13 mouse cellular contexts compared by ENCODE assay signal in the genomic region with DNA sequence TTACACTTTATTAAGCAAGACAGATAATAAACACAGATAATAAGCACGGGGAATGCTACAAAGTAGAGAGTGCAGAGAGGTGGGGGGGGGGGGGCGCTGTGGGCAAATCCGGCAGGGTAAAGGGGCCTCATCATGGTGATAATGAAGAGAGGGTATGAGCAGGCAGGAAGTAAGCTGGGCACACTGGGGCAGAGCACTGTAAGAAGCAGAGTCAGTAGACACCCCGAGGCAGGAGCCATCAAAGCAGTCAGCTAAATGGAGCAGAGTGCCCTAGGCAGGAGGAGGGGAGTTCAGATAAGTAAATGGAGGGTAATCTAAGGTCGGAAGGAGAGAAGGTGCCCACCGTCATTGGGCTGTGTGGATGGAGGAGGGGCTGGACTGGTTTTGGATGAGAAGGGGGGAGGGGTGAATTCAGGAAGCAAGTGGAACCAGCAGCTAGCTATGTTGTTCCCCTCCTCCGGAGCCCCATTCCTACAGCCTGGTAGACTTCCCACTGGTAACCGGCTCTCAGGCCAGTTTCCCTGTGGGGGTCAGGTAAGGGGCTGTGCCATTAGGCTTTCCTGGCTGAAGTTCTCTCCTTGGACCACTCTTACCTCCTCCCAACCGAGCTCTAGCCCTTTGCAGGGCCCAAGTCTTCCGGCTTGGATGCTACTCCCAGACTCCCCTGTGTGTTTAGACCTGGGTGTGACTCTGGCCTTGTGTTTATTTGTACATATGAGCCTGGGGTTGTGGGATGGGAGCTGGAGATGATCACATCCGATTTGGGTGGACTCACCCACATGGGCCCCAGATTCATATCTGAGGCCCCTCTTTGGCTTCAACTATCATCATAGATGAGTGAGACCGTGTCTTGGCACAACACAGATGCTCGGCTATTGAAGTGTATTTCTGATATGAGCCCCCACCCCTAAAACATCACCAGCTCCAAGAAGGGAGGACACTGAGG. TPM values are rescaled to one million over a fixed set of nuclear protein-coding genes. Genes with fewer than 3 reads are reported as not detected.
DNase-seq lines count a peak whose midpoint lies in the region; ATAC-seq and TF ChIP-seq lines count a peak whose summit lies in the region.
"Had no signal": no experiment of that assay in that cellular context is flagged by ENCODE, and none has a peak within 500 bp of the region (broad histone marks: within the 10 kb centered on the region; RNA-seq: fewer than 3 reads in every experiment).

No protein-coding gene starts in this region.

- H3K27ac ChIP-seq in lung, embryonic 14.5 days (ENCODE audit: low read depth): peak overlapping the region; percentile 78
- H3K27ac ChIP-seq in thymus, adult 2 months (ENCODE audit: control insufficient read depth, insufficient read depth, low read length): no peak overlapping the region
- H3K27ac ChIP-seq in intestine, postnatal 0 days (ENCODE audit: low read depth, low read length): no peak overlapping the region
- H3K27ac ChIP-seq: forebrain, embryonic 13.5 days; hindbrain, postnatal 0 days; liver, embryonic 13.5 days had no signal

- peaks cover 20% of the 10 kb centered on the region for H3K27me3 ChIP-seq in lung, embryonic 14.5 days (ENCODE audit: insufficient read depth, low read length)
- peaks cover 18% of the 10 kb centered on the region for H3K27me3 ChIP-seq in thymus, adult 2 months (ENCODE audit: control insufficient read depth, insufficient read depth, low read length)
- H3K27me3 ChIP-seq in intestine, postnatal 0 days (replicated peaks; ENCODE audit: control insufficient read depth, insufficient read depth, low read length): peaks cover 52% of the 10 kb centered on the region

- no peaks in the 10 kb centered on the region for H3K36me3 ChIP-seq in lung, embryonic 14.5 days (ENCODE audit: insufficient read depth)
- no peaks in the 10 kb centered on the region for H3K36me3 ChIP-seq in thymus, adult 2 months (ENCODE audit: control insufficient read depth, insufficient read depth, low read length)
- H3K36me3 ChIP-seq in intestine, postnatal 0 days (ENCODE audit: control insufficient read depth, insufficient read depth): no peaks in the 10 kb centered on the region
- H3K36me3 ChIP-seq: liver, embryonic 13.5 days had no signal

- H3K9me3 ChIP-seq in lung, embryonic 14.5 days (ENCODE audit: low read depth, low read length): no peaks in the 10 kb centered on the region
- H3K9me3 ChIP-seq in intestine, postnatal 0 days (ENCODE audit: control insufficient read depth): no peaks in the 10 kb centered on the region
- H3K9me3 ChIP-seq: forebrain, embryonic 13.5 days; liver, embryonic 13.5 days had no signal

- no peak overlapping the region for H3K9ac ChIP-seq in lung, embryonic 14.5 days
- no peak overlapping the region for H3K9ac ChIP-seq in intestine, postnatal 0 days (ENCODE audit: low read depth, low read length)
- H3K9ac ChIP-seq: liver, embryonic 13.5 days had no signal

- 15% methylated on average over 13 of the region's 13 CpGs for WGBS in lung, embryonic 14.5 days
- WGBS in thymus, adult 2 months: 44% methylated on average over 13 of the region's 13 CpGs
- 34% methylated on average over 12 of the region's 13 CpGs for WGBS in intestine, postnatal 0 days

- no peak overlapping the region for H3K4me3 ChIP-seq in lung, embryonic 14.5 days (ENCODE audit: low read depth, low read length)
- H3K4me3 ChIP-seq in thymus, adult 2 months (ENCODE audit: control insufficient read depth, insufficient read depth, low read length): no peak overlapping the region
- no peak overlapping the region for H3K4me3 ChIP-seq in intestine, postnatal 0 days (ENCODE audit: low read depth, low read length)
- H3K4me3 ChIP-seq: forebrain, embryonic 13.5 days; liver, embryonic 13.5 days had no signal

- H3K4me2 ChIP-seq in lung, embryonic 14.5 days: peak overlapping the region; percentile 21; the same call in 1 of the 2 replicates
- H3K4me2 ChIP-seq in intestine, postnatal 0 days (replicated peaks; ENCODE audit: low read depth): no peak overlapping the region
- H3K4me2 ChIP-seq: forebrain, embryonic 13.5 days; liver, embryonic 13.5 days had no signal

- no peak for DNase-seq in lung, embryonic 14.5 days
- DNase-seq in lung, postnatal 25 days (ENCODE audit: low spot score): no peak
- DNase-seq in thymus, adult 2 months: peak; percentile 30
- no peak for DNase-seq in cerebellum, postnatal 10 days
- DNase-seq: adrenal gland, adult 2 months; gastrocnemius, postnatal 14 days; kidney, postnatal 36 days; liver, embryonic 13.5 days had no signal

- no peak for TF ChIP-seq POLR2A in thymus, adult 2 months (IDR thresholded peaks at IDR 0.05; ENCODE audit: control insufficient read depth, extremely low read depth, insufficient read depth, low read length, poor library complexity)

- peak; percentile 10; the same call in 1 of the 2 replicates for ATAC-seq in lung, embryonic 14.5 days (ENCODE audit: insufficient read depth)
- ATAC-seq in CD4-positive, CD25-positive, alpha-beta regulatory T cell, adult 4 months: peak; percentile 81
- peak; percentile 79 for ATAC-seq in activated CD4-positive, CD25-positive, alpha-beta regulatory T cell, adult 4 months
- ATAC-seq in intestine, postnatal 0 days: no peak
- ATAC-seq: forebrain, embryonic 13.5 days; hindbrain, postnatal 0 days had no signal

- TF ChIP-seq CTCF in lung, embryonic 14.5 days (IDR thresholded peaks at IDR 0.05; ENCODE audit: low read depth): no peak
- no peak for TF ChIP-seq CTCF in thymus, adult 2 months (IDR thresholded peaks at IDR 0.05; ENCODE audit: borderline replicate concordance, control insufficient read depth, extremely low read depth, insufficient read depth, low read length, poor library complexity)
- no peak for TF ChIP-seq CTCF in intestine, postnatal 0 days (IDR thresholded peaks at IDR 0.05; ENCODE audit: low read depth)

- H3K4me1 ChIP-seq in lung, embryonic 14.5 days (ENCODE audit: insufficient read depth): peaks cover 25% of the 10 kb centered on the region; the same call in 1 of the 2 replicates
- H3K4me1 ChIP-seq in thymus, adult 2 months (replicated peaks; ENCODE audit: control insufficient read depth, insufficient read depth, low read length): peaks cover 32% of the 10 kb centered on the region
- no peaks in the 10 kb centered on the region; the same call in 1 of the 2 replicates for H3K4me1 ChIP-seq in intestine, postnatal 0 days (replicated peaks; ENCODE audit: control insufficient read depth, insufficient read depth, low read length)

RNA-seq across cellular contexts. Expression of a gene that starts 1.9 kb away (rescaled TPM):
- polyA plus RNA-seq in lung, embryonic 14.5 days (2014; fragmentation: Nextera tagmentation; extraction: Ambion mirVana): 2.8 and 3.4 TPM in 2 replicates
- polyA plus RNA-seq in CD4-positive, CD25-positive, alpha-beta regulatory T cell, adult 4 months (2017; shearing (Covaris generic)): under 1 TPM; 0.35 to 0.75 TPM
- polyA plus RNA-seq in activated CD4-positive, CD25-positive, alpha-beta regulatory T cell, adult 4 months (2017; shearing (Covaris generic)): under 1 TPM; 0.18 to 0.22 TPM
- polyA plus RNA-seq in thymus, adult 2 months (2012; rRNA removed): 0.89 and 1.2 TPM in 2 replicates
- polyA plus RNA-seq in intestine, postnatal 0 days (2015; fragmentation: Nextera tagmentation; extraction: Ambion mirVana): 1.2 and 1.5 TPM in 2 replicates
